Mouse (Mus musculus): ENCODE data around the gene Paqr4. TPM values are rescaled to one million over a fixed set of nuclear protein-coding genes. Genes with fewer than 3 reads are reported as not detected.
A peak's percentile ranks its signal among the peaks of the same experiment; 100 is the strongest.

Gene Paqr4
- polyA plus RNA-seq, 1 experiment, result 0.85 TPM

GRCm38 (mm10) chr17:23745301-23746251 is 4.9 kb upstream of the Paqr4 start, which contains the start of gene Kremen2:
Gene Kremen2 (minus strand): TSS chr17:23745833.
- H3K27ac ChIP-seq (ENCODE audit: control insufficient read depth, insufficient read depth, low read depth, low read length), result no peak within 1 kb of the TSS
- H3K36me3 ChIP-seq (ENCODE audit: control insufficient read depth, insufficient read depth, low read length), result no peaks in the 10 kb centered on the region
- TF ChIP-seq POLR2A (IDR thresholded peaks at IDR 0.05; ENCODE audit: control insufficient read depth, low read depth, low read length), result no peak
- no peak for TF ChIP-seq CTCF (IDR thresholded peaks at IDR 0.05; ENCODE audit: control insufficient read depth, insufficient read depth, insufficient replicate concordance, low read depth, low read length)
- 0 out of 2 replicates have a peak, but pooled peaks cover under 1% of the 10 kb centered on the region for H3K27me3 ChIP-seq (ENCODE audit: control insufficient read depth, insufficient read depth, low read length)
- H3K4me3 ChIP-seq (ENCODE audit: control insufficient read depth, low read depth, low read length), result peak within 1 kb of the TSS; percentile 30
- peaks cover 25% of the 10 kb centered on the region for H3K4me1 ChIP-seq (ENCODE audit: control insufficient read depth, insufficient read depth, low read length)

- no peaks in the 10 kb centered on the region for H3K36me3 ChIP-seq (ENCODE audit: control insufficient read depth, insufficient read depth, low read length)
- TF ChIP-seq CTCF (IDR thresholded peaks at IDR 0.05; ENCODE audit: control insufficient read depth, insufficient read depth, insufficient replicate concordance, low read depth, low read length) (no peak), POLR2A (IDR thresholded peaks at IDR 0.05; ENCODE audit: control insufficient read depth, low read depth, low read length) (no peak)
- no peak overlapping the region for H3K4me3 ChIP-seq (ENCODE audit: control insufficient read depth, low read depth, low read length)
- peaks cover 33% of the 10 kb centered on the region for H3K4me1 ChIP-seq (ENCODE audit: control insufficient read depth, insufficient read depth, low read length)
- 0 out of 2 replicates have a peak, but pooled peaks cover 4% of the 10 kb centered on the region for H3K27me3 ChIP-seq (ENCODE audit: control insufficient read depth, insufficient read depth, low read length)
- no peak overlapping the region for H3K27ac ChIP-seq (ENCODE audit: control insufficient read depth, insufficient read depth, low read depth, low read length)
Measured at GRCm38 (mm10) chr17:23744651-23745050, 4.0 kb upstream of the Paqr4 start.

- H3K4me3 ChIP-seq (ENCODE audit: control insufficient read depth, low read depth, low read length), result no peak overlapping the region
- TF ChIP-seq POLR2A (IDR thresholded peaks at IDR 0.05; ENCODE audit: control insufficient read depth, low read depth, low read length), result no peak
- H3K4me1 ChIP-seq (ENCODE audit: control insufficient read depth, insufficient read depth, low read length), result peaks cover 37% of the 10 kb centered on the region
- no peaks in the 10 kb centered on the region for H3K36me3 ChIP-seq (ENCODE audit: control insufficient read depth, insufficient read depth, low read length)
- 0 out of 2 replicates have a peak, but pooled peaks cover 4% of the 10 kb centered on the region for H3K27me3 ChIP-seq (ENCODE audit: control insufficient read depth, insufficient read depth, low read length)
- no peak overlapping the region for H3K27ac ChIP-seq (ENCODE audit: control insufficient read depth, insufficient read depth, low read depth, low read length)
Measured at GRCm38 (mm10) chr17:23744076-23744475, 3.4 kb upstream of the Paqr4 start.

GRCm38 (mm10) chr17:23742941-23743340 is 2.3 kb upstream of the Paqr4 start:
- Histone ChIP-seq H3K4me3 (ENCODE audit: control insufficient read depth, low read depth, low read length) (peak overlapping the region; percentile 9), H3K27ac (ENCODE audit: control insufficient read depth, insufficient read depth, low read depth, low read length) (no peak overlapping the region), H3K27me3 (ENCODE audit: control insufficient read depth, insufficient read depth, low read length) (0 out of 2 replicates have a peak, but pooled peaks cover 4% of the 10 kb centered on the region), H3K4me1 (ENCODE audit: control insufficient read depth, insufficient read depth, low read length) (peaks cover 37% of the 10 kb centered on the region), H3K36me3 (ENCODE audit: control insufficient read depth, insufficient read depth, low read length) (no peaks in the 10 kb centered on the region)
- TF ChIP-seq POLR2A (IDR thresholded peaks at IDR 0.05; ENCODE audit: control insufficient read depth, low read depth, low read length) (no peak), CTCF (IDR thresholded peaks at IDR 0.05; ENCODE audit: control insufficient read depth, insufficient read depth, insufficient replicate concordance, low read depth, low read length) (no peak)

GRCm38 (mm10) chr17:23742210-23742793 is 1.6 kb upstream of the Paqr4 start:
- Histone ChIP-seq H3K4me3 (ENCODE audit: control insufficient read depth, low read depth, low read length) (peak overlapping the region; percentile 9), H3K4me1 (ENCODE audit: control insufficient read depth, insufficient read depth, low read length) (peaks cover 37% of the 10 kb centered on the region), H3K36me3 (ENCODE audit: control insufficient read depth, insufficient read depth, low read length) (no peaks in the 10 kb centered on the region), H3K27ac (ENCODE audit: control insufficient read depth, insufficient read depth, low read depth, low read length) (no peak overlapping the region), H3K27me3 (ENCODE audit: control insufficient read depth, insufficient read depth, low read length) (0 out of 2 replicates have a peak, but pooled peaks cover 4% of the 10 kb centered on the region)
- no peak for TF ChIP-seq CTCF (IDR thresholded peaks at IDR 0.05; ENCODE audit: control insufficient read depth, insufficient read depth, insufficient replicate concordance, low read depth, low read length)
- no peak for TF ChIP-seq POLR2A (IDR thresholded peaks at IDR 0.05; ENCODE audit: control insufficient read depth, low read depth, low read length)

- TF ChIP-seq CTCF (IDR thresholded peaks at IDR 0.05; ENCODE audit: control insufficient read depth, insufficient read depth, insufficient replicate concordance, low read depth, low read length), result no peak
- no peak for TF ChIP-seq POLR2A (IDR thresholded peaks at IDR 0.05; ENCODE audit: control insufficient read depth, low read depth, low read length)
- 0 out of 2 replicates have a peak, but pooled peaks cover 4% of the 10 kb centered on the region for H3K27me3 ChIP-seq (ENCODE audit: control insufficient read depth, insufficient read depth, low read length)
Measured at GRCm38 (mm10) chr17:23741359-23742209, 917 bp upstream of the Paqr4 start.

More at GRCm38 (mm10) chr17:23741359-23742209, 917 bp upstream of the Paqr4 start:
- no peak overlapping the region for H3K27ac ChIP-seq (ENCODE audit: control insufficient read depth, insufficient read depth, low read depth, low read length)
- no peaks in the 10 kb centered on the region for H3K36me3 ChIP-seq (ENCODE audit: control insufficient read depth, insufficient read depth, low read length)
- peaks cover 37% of the 10 kb centered on the region for H3K4me1 ChIP-seq (ENCODE audit: control insufficient read depth, insufficient read depth, low read length)
- no peak overlapping the region for H3K4me3 ChIP-seq (ENCODE audit: control insufficient read depth, low read depth, low read length)
